ENCODE assay signal across 8 mouse cellular contexts in genomic region chr4:45320159-45320816, GRCm38 (mm10). TPM values are rescaled to one million over a fixed set of nuclear protein-coding genes. Genes with fewer than 3 reads are reported as not detected.
DNase-seq lines count a peak whose midpoint lies in the region; ATAC-seq and TF ChIP-seq lines count a peak whose summit lies in the region.

No protein-coding gene starts in this region.

- peak; percentile 60 for DNase-seq in MEL-GATA-1-ER (ENCODE audit: extremely low read depth, low read depth)
- DNase-seq in cerebellum, adult 8-10 months: peak; percentile 82
- peak; percentile 74 for DNase-seq in forelimb bud, embryonic 11.5 days (ENCODE audit: low read depth, low spot score)
- DNase-seq in layer of hippocampus, adult 9-10 months (ENCODE audit: low spot score): peak; percentile 69
- peak; percentile 62 to 71 for DNase-seq in thymus, adult 18-20 months

- no peaks in the 10 kb centered on the region for H3K9me3 ChIP-seq in lung, embryonic 15.5 days

- WGBS in lung, embryonic 15.5 days: under 1% methylated on average over 56 of the region's 56 CpGs
- WGBS in olfactory bulb, adult 2 months: under 1% methylated on average over 56 of the region's 56 CpGs

- peaks cover 18% of the 10 kb centered on the region; the same call in 1 of the 2 replicates for H3K36me3 ChIP-seq in lung, embryonic 15.5 days

- TF ChIP-seq CTCF in olfactory bulb, adult 2 months (IDR thresholded peaks at IDR 0.05; ENCODE audit: insufficient read depth, low read depth, low read length): no peak

- H3K27ac ChIP-seq in lung, embryonic 15.5 days: peak overlapping the region; percentile 93
- peak overlapping the region; percentile 13; the same call in 1 of the 2 replicates for H3K27ac ChIP-seq in olfactory bulb, adult 2 months (ENCODE audit: insufficient read depth, low read depth, low read length)

- H3K9ac ChIP-seq in lung, embryonic 15.5 days: peak overlapping the region; percentile 94

- H3K4me2 ChIP-seq in lung, embryonic 15.5 days: peak overlapping the region; percentile 71

- peak; percentile 57 for TF ChIP-seq POLR2A in olfactory bulb, adult 2 months (IDR thresholded peaks at IDR 0.05; ENCODE audit: insufficient read depth, low read depth, low read length)

- H3K4me1 ChIP-seq in lung, embryonic 15.5 days: peaks cover 18% of the 10 kb centered on the region
- peaks cover 4% of the 10 kb centered on the region; the same call in 1 of the 2 replicates for H3K4me1 ChIP-seq in olfactory bulb, adult 2 months (ENCODE audit: control insufficient read depth, insufficient read depth, low read length)

- ATAC-seq in hematopoietic stem cell, adult 5-6 weeks (replicated peaks in 1 of 2; ENCODE audit: insufficient read depth in 1 of 2, low FRiP score in 2 of 2, low TSS enrichment in 1 of 2, low read depth in 1 of 2, poor library complexity in 2 of 2, severe bottlenecking in 2 of 2): peak; percentile 73 to 93
- peak; percentile 91 for ATAC-seq in lung, embryonic 15.5 days (ENCODE audit: borderline replicate concordance, extremely low read depth, low FRiP score, low TSS enrichment)

- peaks cover 10% of the 10 kb centered on the region for H3K27me3 ChIP-seq in lung, embryonic 15.5 days

- peak overlapping the region; percentile 99 for H3K4me3 ChIP-seq in lung, embryonic 15.5 days
- peak overlapping the region; percentile 64 for H3K4me3 ChIP-seq in olfactory bulb, adult 2 months (ENCODE audit: insufficient read depth, low read depth, low read length)

RNA-seq across cellular contexts. Expression of gene Dcaf10, which starts 21.6 kb away (rescaled TPM):
- 16.0 and 19.3 TPM in 2 replicates for total RNA-seq in hematopoietic stem cell, adult 5-6 weeks (2017)
- polyA plus RNA-seq in lung, embryonic 15.5 days (2015; fragmentation: Nextera tagmentation; extraction: Ambion mirVana): 12.5 and 13.2 TPM in 2 replicates
- polyA plus RNA-seq in olfactory bulb, adult 2 months (2012; ENCODE audit: insufficient read depth, insufficient read length, low replicate concordance, missing spikeins): not detected in 2 replicates

RNA-seq across cellular contexts. Expression of gene Exosc3, which starts 22.2 kb away (rescaled TPM):
- total RNA-seq in hematopoietic stem cell, adult 5-6 weeks (2017): 107 and 162 TPM in 2 replicates
- polyA plus RNA-seq in lung, embryonic 15.5 days (2015; fragmentation: Nextera tagmentation; extraction: Ambion mirVana): 82.7 and 82.8 TPM in 2 replicates
- not detected in 2 replicates for polyA plus RNA-seq in olfactory bulb, adult 2 months (2012; ENCODE audit: insufficient read depth, insufficient read length, low replicate concordance, missing spikeins)

RNA-seq across cellular contexts. Expression of gene Trmt10b, which starts 23.4 kb away (rescaled TPM):
- 24.9 and 30.0 TPM in 2 replicates for total RNA-seq in hematopoietic stem cell, adult 5-6 weeks (2017)
- polyA plus RNA-seq in lung, embryonic 15.5 days (2015; fragmentation: Nextera tagmentation; extraction: Ambion mirVana): 17.0 and 17.6 TPM in 2 replicates
- not detected in 2 replicates for polyA plus RNA-seq in olfactory bulb, adult 2 months (2012; ENCODE audit: insufficient read depth, insufficient read length, low replicate concordance, missing spikeins)

Comparison
In these comparisons a context has a peak if more than half of its experiments do, and no peak if none do; other contexts are left out.
1. Peak in every context shown above with its lines: DNase-seq, ATAC-seq, H3K4me3 ChIP-seq and H3K27ac ChIP-seq.
2. RNA of gene Dcaf10, which starts 21.6 kb away (polyA plus RNA-seq): 12.5 to 13.2 TPM in lung, embryonic 15.5 days; not detected in olfactory bulb, adult 2 months; every median in the first group is over 10 times any median in the second.
3. RNA of gene Exosc3, which starts 22.2 kb away (polyA plus RNA-seq): 82.7 to 82.8 TPM in lung, embryonic 15.5 days; not detected in olfactory bulb, adult 2 months; every median in the first group is over 10 times any median in the second.
4. RNA of gene Trmt10b, which starts 23.4 kb away (polyA plus RNA-seq): 17.0 to 17.6 TPM in lung, embryonic 15.5 days; not detected in olfactory bulb, adult 2 months; every median in the first group is over 10 times any median in the second.